Mouse (Mus musculus) thymus, postnatal 14 days (tissue): ENCODE measurements around the gene Cks2.

Experiments
- DNase-seq: peaks from one replicate; pipeline ENCODE4 v3.0.0; 2021

Gene Cks2

DNA sequence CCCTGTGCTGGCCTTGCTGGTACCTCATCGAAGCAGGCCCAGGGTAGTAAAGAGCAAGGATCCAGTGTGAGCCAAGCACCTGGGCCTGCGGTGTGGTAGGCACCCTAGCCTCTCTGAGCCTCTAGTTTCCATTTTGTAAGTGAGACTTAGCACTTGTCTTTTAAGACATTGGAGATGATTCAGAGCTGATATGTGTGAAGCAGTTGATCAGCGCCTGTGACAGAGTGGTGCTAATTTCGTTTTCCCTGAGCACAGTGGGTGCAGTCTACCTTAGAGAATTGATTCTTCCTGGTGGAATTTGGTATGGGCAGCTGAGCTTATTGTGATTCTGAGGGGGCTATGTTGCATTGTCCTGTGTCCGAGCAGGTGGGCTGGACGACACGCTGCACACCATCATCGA is 36.6 kb downstream of the Cks2 start:
- no peak for DNase-seq

DNA sequence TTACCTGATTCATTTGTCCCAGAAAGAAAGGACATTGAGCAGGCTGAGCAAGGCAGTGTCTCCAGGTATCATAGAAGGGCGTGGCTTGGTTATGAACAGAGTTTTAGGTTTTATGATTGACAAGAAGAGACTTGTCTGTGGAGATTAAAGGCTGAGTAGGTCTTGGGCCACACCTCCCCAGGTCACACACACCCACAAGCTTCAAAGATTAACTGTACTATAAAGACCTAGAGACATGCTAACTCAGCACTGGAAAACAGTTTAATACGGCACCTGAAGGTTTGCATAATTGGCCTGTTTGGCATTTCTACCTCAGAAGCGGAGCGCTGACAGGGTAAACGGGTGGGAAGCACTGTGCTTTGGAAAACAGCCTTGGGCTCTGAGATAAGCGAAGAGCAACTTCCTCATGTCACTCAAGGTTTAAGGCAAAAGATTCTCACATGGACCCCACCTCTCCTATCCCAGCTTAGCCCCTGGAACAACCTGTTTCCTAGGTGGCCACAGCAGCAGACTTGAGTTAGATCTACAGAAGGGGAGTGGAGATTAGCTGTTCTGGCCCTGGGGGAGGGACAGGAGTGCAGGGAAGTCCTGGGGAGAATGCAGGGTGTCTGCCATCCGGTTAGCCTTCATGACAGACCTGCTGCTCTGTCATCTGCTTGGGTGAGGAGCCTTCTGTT is 40.4 kb downstream of the Cks2 start:
- DNase-seq = no peak

DNA sequence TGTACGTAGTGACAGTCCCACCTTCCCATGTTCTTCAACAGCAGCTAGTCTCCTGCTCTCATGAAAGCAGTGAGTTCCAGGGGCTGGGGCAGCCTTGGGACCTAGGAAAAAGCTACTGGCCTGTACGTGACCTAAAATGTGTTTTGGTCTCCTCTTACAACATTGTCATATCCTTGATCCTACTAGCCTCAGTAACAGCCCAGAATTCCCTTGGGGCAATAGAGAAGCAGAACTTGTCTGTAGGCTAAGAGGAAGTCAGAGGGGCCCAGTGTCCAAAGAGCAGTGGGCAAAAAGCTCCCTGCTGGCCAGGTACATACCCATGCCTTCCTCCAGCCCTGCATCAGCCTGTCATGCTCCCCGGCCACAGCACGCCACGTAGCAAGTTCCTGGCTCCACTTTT is 41.9 kb downstream of the Cks2 start:
- no peak for DNase-seq

- no peak for DNase-seq
Measured at GRCm38 (mm10) chr13:51688688-51689087, 43.7 kb downstream of the Cks2 start.

- DNase-seq = no peak
Measured at GRCm38 (mm10) chr13:51696481-51696880, 51.4 kb downstream of the Cks2 start.

DNA sequence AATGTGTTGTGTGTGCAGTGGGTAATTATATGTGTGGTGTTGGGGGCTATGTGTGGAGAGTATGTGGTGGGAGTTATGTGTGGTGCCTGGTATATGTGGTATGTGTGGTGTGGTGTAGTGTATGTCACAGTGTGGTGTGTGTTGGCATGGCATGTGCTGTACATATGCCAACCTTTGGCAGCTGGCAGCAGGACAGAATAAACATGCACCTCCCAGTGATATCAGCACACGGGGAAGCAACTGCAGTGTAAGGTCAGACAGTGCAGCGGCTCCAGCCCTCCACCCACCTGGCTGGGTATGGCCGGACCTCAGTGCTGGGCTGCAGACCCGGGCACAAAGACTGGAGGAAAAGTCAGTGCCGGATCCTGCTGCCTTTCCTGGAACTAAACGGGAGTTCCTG is 52.4 kb downstream of the Cks2 start:
- no peak for DNase-seq

DNA sequence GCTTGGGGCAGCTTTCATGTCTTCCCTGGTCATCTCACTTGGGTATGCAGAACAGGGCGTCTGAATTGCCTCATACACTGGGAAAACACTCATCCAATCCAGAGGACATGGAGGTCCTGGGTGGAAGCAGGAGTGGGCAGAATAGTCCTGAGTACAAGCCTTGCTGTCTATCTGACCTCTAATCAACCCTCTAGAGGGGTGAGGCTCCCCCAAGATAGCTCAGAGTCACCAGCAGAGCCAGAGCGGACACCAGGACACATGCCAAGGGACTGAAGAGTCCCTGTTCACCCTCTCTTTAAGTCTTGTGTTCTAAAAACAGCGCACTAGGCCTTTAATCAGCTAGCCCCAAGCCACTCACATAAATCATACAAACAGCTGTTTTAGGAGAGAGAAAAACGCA is 52.9 kb downstream of the Cks2 start:
- DNase-seq = no peak

DNA sequence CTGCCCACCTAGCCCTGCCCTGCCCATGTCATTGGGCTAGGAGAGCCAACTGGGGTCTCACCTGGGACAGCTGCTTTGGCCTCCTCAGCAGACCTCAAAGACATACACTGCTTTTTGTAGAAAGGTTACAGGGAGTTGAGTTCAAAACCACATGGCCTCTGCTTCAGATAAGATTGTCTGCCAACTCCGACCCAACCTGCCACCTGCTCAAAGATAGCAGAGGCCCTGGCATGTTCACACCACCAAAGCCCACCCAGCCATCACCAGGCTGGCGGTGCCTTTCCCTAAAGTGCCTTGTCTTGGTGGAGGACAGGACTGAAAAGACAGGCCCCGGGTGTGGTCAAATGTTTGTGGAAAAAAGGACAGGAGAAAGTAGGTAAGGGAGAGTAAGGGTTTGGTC is 53.3 kb downstream of the Cks2 start:
- DNase-seq = no peak
